Mouse (Mus musculus): ENCODE results near the gene 1520401A03Rik. TPM values are rescaled to one million over a fixed set of nuclear protein-coding genes. Genes with fewer than 3 reads are reported as not detected.

1520401A03Rik gene
- polyA plus RNA-seq, 1 experiment from 2014 or later, result 0.16 TPM

DNA sequence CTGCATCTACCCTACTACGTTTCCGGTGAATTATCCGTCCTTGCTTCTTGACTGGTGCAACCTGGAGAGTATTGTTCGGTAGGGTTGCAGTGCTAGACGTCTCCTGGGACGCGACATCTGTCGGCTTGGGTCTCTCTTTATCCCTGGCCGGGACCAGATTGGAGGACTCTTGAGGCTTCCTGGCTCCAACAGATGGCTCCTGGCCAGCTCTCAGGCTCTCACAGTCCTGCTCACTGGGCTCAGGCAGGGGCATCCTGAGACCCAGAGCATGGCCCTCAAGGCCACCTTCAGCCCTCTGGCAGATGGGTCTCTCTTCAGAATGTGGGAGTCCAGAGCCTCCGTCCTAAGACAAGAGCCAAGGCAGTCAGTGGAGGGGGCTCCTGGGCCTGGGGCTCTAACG is 40.4 kb upstream of the 1520401A03Rik start:
- ATAC-seq (ENCODE audit: low FRiP score, low TSS enrichment), result no peak
- Histone ChIP-seq H3K36me3 (ENCODE audit: control insufficient read depth, insufficient read depth, low read length) (peaks cover 10% of the 10 kb centered on the region; the same call in 1 of the 2 replicates), H3K27me3 (ENCODE audit: control insufficient read depth, insufficient read depth, low read length) (no peaks in the 10 kb centered on the region), H3K9ac (ENCODE audit: low read length) (no peak overlapping the region), H3K4me3 (ENCODE audit: low read depth, low read length) (no peak overlapping the region), H3K4me2 (replicated peaks; ENCODE audit: low read depth) (no peak overlapping the region), H3K4me1 (replicated peaks; ENCODE audit: control insufficient read depth, insufficient read depth) (no peaks in the 10 kb centered on the region), H3K9me3 (ENCODE audit: control insufficient read depth, low read length) (no peaks in the 10 kb centered on the region), H3K27ac (replicated peaks) (no peak overlapping the region)
- DNase-seq (ENCODE audit: low spot score), result no peak
- 91% methylated on average over 11 of the region's 11 CpGs for WGBS
- TF ChIP-seq CTCF (IDR thresholded peaks at IDR 0.05; ENCODE audit: low read depth), result no peak
- no peak for TF ChIP-seq EP300 (optimal IDR thresholded peaks at IDR 0.05)

- Histone ChIP-seq H3K4me2 (replicated peaks; ENCODE audit: low read depth) (no peak overlapping the region), H3K9ac (ENCODE audit: low read length) (no peak overlapping the region), H3K4me1 (replicated peaks; ENCODE audit: control insufficient read depth, insufficient read depth) (no peaks in the 10 kb centered on the region), H3K9me3 (ENCODE audit: control insufficient read depth, low read length) (no peaks in the 10 kb centered on the region), H3K27ac (replicated peaks) (no peak overlapping the region), H3K27me3 (ENCODE audit: control insufficient read depth, insufficient read depth, low read length) (no peaks in the 10 kb centered on the region), H3K36me3 (ENCODE audit: control insufficient read depth, insufficient read depth, low read length) (peaks cover 16% of the 10 kb centered on the region), H3K4me3 (ENCODE audit: low read depth, low read length) (no peak overlapping the region)
- no peak for ATAC-seq (ENCODE audit: low FRiP score, low TSS enrichment)
- WGBS, result 94% methylated on average over 3 of the region's 3 CpGs
- no peak for DNase-seq (ENCODE audit: low spot score)
- TF ChIP-seq EP300 (optimal IDR thresholded peaks at IDR 0.05) (no peak), CTCF (IDR thresholded peaks at IDR 0.05; ENCODE audit: low read depth) (no peak)
Measured at GRCm38 (mm10) chr17:23761155-23761554, 38.6 kb upstream of the 1520401A03Rik start.

DNA sequence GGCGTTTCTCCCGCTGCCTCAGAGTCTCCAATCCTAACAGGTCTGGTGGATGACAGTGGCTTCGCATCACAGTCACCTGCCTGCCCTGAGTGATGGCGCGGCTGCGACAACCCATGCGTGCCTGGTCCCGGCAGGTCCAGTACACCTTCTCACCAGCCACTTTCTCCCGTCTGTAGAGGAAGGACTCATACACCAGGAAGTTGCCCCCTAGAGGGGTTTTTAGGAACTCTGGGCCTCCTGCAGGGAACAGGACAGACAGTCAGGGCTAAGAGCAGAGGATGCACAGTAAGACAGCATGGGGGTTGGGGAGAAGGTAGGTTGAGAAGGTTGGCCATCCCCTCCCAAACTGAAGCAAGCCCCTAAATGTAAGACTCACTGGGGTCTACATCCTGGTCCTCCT is 37.6 kb upstream of the 1520401A03Rik start:
- 94% methylated on average over 9 of the region's 9 CpGs for WGBS
- Histone ChIP-seq H3K9ac (ENCODE audit: low read length) (no peak overlapping the region), H3K9me3 (ENCODE audit: control insufficient read depth, low read length) (no peaks in the 10 kb centered on the region), H3K4me2 (replicated peaks; ENCODE audit: low read depth) (no peak overlapping the region), H3K36me3 (ENCODE audit: control insufficient read depth, insufficient read depth, low read length) (peaks cover 21% of the 10 kb centered on the region), H3K27me3 (ENCODE audit: control insufficient read depth, insufficient read depth, low read length) (no peaks in the 10 kb centered on the region), H3K4me3 (ENCODE audit: low read depth, low read length) (no peak overlapping the region), H3K27ac (replicated peaks) (no peak overlapping the region), H3K4me1 (replicated peaks; ENCODE audit: control insufficient read depth, insufficient read depth) (no peaks in the 10 kb centered on the region)
- ATAC-seq (ENCODE audit: low FRiP score, low TSS enrichment) (no peak), DNase-seq (ENCODE audit: low spot score) (no peak)
- TF ChIP-seq EP300 (optimal IDR thresholded peaks at IDR 0.05) (no peak), CTCF (IDR thresholded peaks at IDR 0.05; ENCODE audit: low read depth) (no peak)

DNA sequence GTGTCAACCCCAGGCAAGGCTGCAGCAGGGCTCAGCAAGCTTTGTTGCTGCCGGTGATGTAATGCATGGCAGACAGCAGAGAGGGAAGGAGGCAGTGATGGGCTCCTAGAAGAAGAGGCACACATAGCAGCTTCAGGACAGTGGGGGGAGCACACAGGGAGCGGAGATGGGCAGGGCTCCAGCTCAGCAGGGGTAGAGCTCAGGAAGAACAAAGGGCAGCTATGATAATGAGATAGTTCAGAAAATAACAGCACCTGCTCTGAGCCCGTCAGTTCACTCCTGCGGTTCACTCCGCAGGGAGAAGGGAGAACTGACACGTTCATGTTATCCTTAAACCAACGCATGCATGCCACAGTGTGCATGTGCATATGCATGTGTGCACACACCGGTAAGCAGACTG is 36.2 kb upstream of the 1520401A03Rik start:
- Histone ChIP-seq H3K4me2 (replicated peaks; ENCODE audit: low read depth) (no peak overlapping the region), H3K9me3 (ENCODE audit: control insufficient read depth, low read length) (no peaks in the 10 kb centered on the region), H3K36me3 (ENCODE audit: control insufficient read depth, insufficient read depth, low read length) (peaks cover 21% of the 10 kb centered on the region), H3K4me1 (replicated peaks; ENCODE audit: control insufficient read depth, insufficient read depth) (no peaks in the 10 kb centered on the region), H3K27me3 (ENCODE audit: control insufficient read depth, insufficient read depth, low read length) (no peaks in the 10 kb centered on the region), H3K27ac (replicated peaks) (no peak overlapping the region), H3K4me3 (ENCODE audit: low read depth, low read length) (no peak overlapping the region), H3K9ac (ENCODE audit: low read length) (no peak overlapping the region)
- no peak for ATAC-seq (ENCODE audit: low FRiP score, low TSS enrichment)
- no peak for TF ChIP-seq CTCF (IDR thresholded peaks at IDR 0.05; ENCODE audit: low read depth)
- TF ChIP-seq EP300 (optimal IDR thresholded peaks at IDR 0.05), result no peak
- DNase-seq (ENCODE audit: low spot score), result no peak
- WGBS, result 86% methylated on average over 8 of the region's 8 CpGs

GRCm38 (mm10) chr17:23757581-23757980 is 35.0 kb upstream of the 1520401A03Rik start:
- no peak overlapping the region for H3K4me3 ChIP-seq (ENCODE audit: low read depth, low read length)
- peaks cover 31% of the 10 kb centered on the region for H3K36me3 ChIP-seq (ENCODE audit: control insufficient read depth, insufficient read depth, low read length)
- no peaks in the 10 kb centered on the region for H3K4me1 ChIP-seq (replicated peaks; ENCODE audit: control insufficient read depth, insufficient read depth)
- H3K9me3 ChIP-seq (ENCODE audit: control insufficient read depth, low read length), result no peaks in the 10 kb centered on the region
- TF ChIP-seq CTCF (IDR thresholded peaks at IDR 0.05; ENCODE audit: low read depth), result no peak
- TF ChIP-seq EP300 (optimal IDR thresholded peaks at IDR 0.05), result no peak
- no peak overlapping the region for H3K27ac ChIP-seq (replicated peaks)
- ATAC-seq (ENCODE audit: low FRiP score, low TSS enrichment) (no peak), DNase-seq (ENCODE audit: low spot score) (no peak)
- H3K27me3 ChIP-seq (ENCODE audit: control insufficient read depth, insufficient read depth, low read length), result no peaks in the 10 kb centered on the region
- WGBS, result 92% methylated on average over 9 of the region's 9 CpGs
- no peak overlapping the region for H3K9ac ChIP-seq (ENCODE audit: low read length)
- H3K4me2 ChIP-seq (replicated peaks; ENCODE audit: low read depth), result no peak overlapping the region

- Histone ChIP-seq H3K4me1 (replicated peaks; ENCODE audit: control insufficient read depth, insufficient read depth) (no peaks in the 10 kb centered on the region), H3K27ac (replicated peaks) (0 out of 2 replicates have a peak overlapping the region, but pooled peaks have one; percentile 24), H3K27me3 (ENCODE audit: control insufficient read depth, insufficient read depth, low read length) (no peaks in the 10 kb centered on the region), H3K36me3 (ENCODE audit: control insufficient read depth, insufficient read depth, low read length) (peaks cover 29% of the 10 kb centered on the region), H3K9ac (ENCODE audit: low read length) (no peak overlapping the region), H3K4me2 (replicated peaks; ENCODE audit: low read depth) (no peak overlapping the region), H3K4me3 (ENCODE audit: low read depth, low read length) (no peak overlapping the region), H3K9me3 (ENCODE audit: control insufficient read depth, low read length) (no peaks in the 10 kb centered on the region)
- TF ChIP-seq CTCF (IDR thresholded peaks at IDR 0.05; ENCODE audit: low read depth) (no peak), EP300 (optimal IDR thresholded peaks at IDR 0.05) (no peak)
- WGBS, result 83% methylated on average over 13 of the region's 13 CpGs
- no peak for DNase-seq (ENCODE audit: low spot score)
- ATAC-seq (ENCODE audit: low FRiP score, low TSS enrichment), result 0 out of 2 replicates have a peak, but pooled peaks have one; percentile 22
Measured at GRCm38 (mm10) chr17:23755689-23756088, 33.1 kb upstream of the 1520401A03Rik start.
